Mouse (Mus musculus) frontal cortex, postnatal 36 days (tissue): ENCODE measurements around the gene Marveld2.
A peak's percentile ranks its signal among the peaks of the same experiment; 100 is the strongest.

Experiments
- DNase-seq, 2 experiments: peaks; one replicate each; pipeline ENCODE4 v3.0.0; 2022; ENCODE audit warnings: low spot score in 2 of 2

Gene Marveld2

DNA sequence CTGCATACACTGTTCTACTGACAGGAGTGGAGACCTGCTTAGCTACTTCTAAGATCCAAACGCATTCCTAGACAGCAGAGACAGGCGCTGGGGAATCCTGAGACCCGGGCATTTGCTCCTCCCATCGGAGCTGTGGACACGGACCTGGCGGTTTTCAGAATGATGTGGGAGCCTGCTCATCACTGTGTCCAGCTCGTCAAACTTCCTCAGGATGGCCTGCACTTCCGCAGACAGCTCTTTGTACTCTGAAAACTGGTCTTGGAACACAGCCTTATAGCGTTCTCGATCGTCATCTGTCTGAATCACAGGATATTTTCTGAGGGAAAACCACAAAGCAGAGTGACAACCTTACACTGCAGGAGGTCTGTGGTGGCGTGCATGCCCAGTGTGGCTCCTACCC lies 16.5 kb downstream of the Marveld2 start:
- no peak for DNase-seq

DNA sequence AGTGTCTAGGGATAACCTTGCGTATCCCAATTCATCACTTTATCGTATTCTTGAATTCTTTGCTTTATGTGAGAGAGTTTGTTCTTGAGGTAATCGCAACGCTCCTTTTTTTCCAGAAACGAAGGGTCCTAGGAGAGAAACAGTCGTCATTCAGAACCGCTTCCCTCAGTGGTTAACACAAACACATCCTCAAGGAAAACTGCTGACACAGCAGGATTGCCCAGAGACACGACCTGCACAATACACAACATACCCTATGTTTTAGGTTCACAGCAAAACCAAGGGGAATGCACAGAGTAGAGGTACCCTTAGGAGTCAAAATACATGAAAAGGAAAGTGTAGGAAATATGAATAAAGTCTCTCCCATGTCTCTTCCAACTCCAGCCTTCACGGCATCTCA lies 19.5 kb downstream of the Marveld2 start:
- DNase-seq: no peak

DNA sequence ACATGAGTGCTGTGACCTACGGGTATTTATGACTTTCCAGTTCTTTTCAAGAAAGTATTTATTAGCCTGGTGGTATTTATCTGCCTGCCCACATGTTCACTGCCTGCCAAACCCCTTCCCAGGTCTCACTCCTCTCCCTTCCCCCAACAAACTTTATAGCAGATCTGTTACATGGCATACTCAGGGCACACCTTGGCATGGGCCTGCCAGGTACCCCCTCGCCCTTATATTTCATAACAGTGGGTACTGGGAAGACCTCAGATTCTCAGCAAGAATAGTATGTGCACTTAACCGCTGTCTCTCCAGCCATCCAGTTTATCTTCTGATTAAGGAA lies 21.3 kb downstream of the Marveld2 start:
- no peak for DNase-seq

DNA sequence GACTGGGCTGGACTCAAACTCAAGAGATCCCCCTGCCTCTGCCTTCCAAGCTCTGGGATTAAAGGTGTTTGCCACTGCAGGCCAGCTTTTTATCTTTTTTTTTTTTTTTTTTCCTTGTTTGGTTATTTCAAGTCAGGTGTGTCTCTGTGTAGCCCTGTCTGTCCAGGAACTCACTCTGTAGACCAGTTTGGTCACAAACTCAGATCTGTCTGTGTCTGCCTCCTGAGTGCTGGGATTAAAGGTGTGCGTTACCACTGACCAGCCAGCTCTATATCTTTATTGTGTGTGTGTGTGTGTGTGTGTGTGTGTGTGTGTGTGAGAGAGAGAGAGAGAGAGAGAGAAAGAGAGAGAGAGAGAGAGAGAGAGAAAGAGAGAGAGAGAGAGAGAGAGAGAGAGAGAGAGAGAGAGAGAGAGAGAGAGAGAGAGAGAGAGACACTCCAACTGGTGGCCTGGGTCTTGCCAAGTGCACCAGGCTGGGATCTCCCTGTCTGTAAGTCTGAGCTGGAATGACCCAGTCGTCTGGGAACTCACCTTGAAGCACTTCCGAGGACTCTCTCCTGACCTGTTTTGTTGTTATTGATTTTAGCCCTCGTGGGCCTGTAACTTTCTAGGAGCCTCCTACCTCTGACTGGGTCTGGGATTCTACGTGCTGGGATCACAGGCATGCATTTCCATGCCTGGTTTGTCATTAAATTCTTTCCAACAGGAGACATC lies 21.8 kb downstream of the Marveld2 start:
- DNase-seq: no peak

DNA sequence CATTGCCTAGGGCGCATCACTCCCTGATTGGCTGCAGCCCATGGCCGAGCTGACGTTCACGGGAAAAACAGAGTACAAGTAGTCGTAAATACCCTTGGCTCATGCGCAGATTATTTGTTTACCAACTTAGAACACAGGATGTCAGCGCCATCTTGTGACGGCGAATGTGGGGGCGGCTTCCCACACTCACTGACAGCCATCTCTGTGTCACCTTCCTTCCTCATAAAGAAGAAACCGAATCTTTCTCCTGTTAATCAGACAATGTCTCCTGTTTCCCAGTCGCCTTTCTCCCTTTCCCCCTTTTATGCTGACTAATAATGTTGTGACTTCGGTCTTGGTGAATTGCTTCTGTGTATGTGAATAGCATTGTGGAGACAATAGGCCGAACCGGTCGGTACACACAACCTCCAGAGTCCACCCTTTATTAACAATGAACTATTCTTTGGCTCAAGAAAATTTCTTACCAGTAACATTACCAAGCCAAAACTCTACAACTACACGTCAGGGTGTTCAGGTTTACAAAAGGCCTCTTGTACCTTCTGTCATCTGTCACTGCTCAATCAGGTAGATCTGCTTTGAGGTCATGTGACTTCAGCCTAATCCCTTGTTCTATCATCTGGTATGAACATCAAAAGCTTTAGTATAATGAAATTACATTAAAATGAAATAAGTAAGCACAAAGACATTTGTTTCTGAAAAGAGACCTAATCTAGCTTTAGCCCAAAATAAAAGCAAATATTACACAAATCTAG lies 22.6 kb downstream of the Marveld2 start:
- DNase-seq: peak; percentile 28 to 53

DNA sequence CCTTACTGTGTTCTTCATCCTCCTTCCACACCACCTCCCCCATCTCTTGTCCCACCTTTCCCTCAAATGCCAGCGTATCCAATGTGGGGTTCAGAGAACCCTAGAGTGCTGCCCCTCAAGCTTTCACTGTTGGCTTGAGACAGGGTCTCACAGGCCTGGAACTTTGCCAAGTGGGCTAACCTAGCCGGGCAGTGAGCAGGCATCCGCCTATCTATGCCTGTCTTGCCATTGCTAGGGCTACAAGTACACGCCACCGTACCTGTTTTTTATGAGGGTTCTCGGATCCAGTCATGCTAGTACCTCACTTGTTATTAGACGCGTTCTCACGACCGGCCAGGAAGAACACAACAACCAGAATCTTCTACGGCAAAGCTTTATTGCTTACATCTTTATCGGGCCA lies 28.1 kb downstream of the Marveld2 start:
- DNase-seq: no peak

DNA sequence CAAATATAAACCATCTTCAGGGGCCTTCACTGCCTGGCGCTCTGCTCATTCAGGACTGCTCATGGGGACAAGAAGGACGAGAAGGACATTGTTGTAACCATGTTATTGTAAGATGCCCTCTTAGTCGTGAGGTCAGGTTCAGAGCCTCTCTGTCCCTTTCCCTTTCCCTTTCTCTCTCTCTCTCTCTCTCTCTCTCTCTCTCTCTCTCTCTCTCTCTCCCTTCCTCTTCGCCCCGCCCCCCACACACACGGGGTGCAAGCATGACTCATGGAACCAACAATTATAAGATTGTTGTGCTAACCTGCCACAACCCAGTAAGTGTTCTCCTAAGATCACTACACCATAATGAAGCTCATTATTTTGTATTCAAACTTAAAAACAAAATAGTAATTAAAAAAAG lies 34.6 kb downstream of the Marveld2 start:
- no peak for DNase-seq

DNA sequence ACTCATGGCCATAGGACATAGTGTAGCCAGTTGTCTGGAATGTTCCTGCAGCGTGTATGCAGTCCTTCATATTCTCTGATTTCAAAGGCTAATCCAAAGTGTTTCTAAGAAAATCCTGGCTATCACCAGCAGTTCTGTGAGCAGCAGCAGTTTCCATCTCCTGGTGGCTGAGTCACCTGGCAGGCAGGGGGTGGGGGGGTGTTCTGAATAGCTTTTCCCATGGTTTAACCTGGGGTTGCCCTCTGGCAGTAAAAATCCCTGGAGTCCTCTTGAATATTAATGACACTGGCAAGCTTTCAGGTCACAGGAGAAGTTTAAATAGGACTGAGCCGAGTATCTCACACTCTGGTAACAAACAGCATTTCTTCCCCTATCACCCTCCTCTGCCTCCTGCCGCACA lies 35.1 kb downstream of the Marveld2 start:
- no peak for DNase-seq

DNA sequence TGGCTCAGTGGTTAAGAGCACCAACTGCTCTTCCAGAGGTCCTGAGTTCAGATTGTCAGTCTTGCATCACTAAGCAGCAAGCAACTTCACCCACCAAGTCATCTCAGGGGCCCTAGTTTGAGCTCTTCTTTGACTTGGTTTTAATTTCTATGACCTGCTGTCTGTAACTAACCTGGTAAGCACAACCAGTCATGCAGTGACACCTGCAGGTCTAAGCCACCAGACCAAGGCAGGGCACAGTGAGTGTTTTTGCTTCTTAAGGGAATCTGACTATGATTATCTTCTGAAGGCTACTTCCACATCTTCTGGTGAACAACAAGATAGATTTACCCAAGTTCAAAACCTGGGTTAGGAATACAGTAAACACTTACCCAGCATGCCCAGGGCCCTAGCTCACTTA lies 36.8 kb downstream of the Marveld2 start:
- no peak for DNase-seq

DNA sequence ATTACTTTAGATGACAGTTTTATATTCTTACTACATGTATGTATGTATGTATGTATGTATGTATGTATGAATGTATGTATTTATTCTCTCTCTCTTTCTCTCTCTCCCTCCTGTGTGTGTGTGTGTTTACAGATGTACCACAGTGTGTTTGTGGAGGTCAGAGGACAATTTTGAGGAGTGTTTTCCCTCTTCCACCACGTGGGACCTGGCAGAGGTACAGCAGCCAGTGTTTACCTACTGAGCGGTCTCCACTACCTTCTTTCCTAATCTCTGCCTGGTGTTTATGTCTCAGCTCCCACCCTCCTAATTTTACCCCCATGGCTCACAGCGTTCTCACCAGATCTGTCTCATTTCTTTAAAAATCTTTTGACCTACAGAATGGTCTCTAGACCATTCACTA lies 37.6 kb downstream of the Marveld2 start:
- no peak for DNase-seq

DNA sequence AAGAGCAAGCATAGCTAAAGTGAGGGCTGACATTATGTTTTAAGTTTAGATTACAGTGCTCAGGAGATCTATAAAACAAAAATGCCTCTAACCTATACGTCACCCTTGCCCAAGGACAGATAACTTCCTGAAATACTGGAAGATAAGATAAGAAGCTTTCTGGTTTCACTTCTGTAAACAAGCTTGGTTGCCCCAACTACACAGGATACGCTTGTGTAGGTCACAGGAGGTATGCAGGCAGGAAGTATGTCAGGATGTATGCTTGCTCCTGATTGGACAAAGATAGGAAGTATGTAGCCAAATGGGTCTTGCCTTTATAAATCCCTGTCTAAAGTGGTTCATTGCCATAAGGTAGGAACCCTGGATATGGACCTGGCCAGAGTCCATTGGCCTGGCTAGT lies 40.8 kb downstream of the Marveld2 start:
- DNase-seq: no peak

DNA sequence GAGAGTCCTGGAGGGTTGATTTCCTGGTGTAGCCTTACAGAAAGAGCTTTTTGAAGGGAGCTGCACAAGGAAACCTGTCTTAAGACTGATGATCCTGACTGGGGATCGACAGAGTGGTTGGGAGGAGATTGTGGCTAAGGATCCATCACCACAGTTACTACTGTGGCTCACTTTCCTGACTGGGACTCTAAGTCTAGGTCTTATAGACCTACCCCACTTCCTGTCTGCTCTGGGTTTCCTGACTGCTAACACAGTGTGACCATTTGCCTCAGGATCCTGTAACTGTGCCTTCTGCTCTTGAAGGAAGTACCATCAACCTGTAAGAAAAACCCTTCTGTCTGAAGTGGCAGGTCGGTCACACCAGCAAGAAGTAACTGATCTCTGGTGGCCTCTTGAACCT lies 46.1 kb downstream of the Marveld2 start:
- DNase-seq: no peak

DNA sequence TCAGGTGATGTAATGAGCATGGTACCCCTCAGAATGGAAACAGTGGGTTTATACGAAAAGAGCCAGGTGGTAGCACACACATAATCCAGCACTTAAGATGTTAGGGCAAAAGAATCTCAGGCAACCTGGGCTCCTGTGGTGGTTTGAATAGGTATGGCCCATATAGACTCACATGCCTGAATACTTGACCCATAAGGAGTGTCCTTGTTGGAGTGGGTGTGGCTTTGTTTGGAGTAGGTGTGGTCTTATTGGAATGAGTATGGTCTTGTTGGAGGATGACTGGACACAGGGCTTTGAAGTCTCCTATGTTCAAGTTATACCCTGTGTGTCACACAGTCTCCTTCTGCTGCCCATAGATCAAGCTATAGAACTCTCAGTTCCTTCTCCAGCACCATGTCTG lies 48.4 kb downstream of the Marveld2 start:
- DNase-seq: no peak

DNA sequence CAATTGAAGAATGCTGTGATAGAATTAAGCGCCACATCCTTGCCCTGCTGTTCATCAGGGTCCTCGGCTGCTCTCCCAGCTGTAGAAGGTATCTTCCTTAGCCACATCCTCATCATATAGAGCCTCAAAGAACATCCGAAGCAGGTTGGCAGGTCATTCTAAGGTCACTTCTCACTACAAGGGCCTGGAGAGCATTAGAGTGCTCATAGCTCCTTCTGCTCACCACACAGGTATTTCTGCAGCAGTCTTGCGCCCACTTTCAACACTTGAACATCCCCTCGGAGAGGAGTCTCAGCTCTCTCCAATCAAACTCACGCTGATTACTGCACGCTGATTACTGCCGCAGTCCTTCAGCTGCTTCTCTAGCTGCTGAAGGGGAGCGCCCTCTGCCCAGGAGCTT lies 57.3 kb downstream of the Marveld2 start:
- DNase-seq: no peak

DNA sequence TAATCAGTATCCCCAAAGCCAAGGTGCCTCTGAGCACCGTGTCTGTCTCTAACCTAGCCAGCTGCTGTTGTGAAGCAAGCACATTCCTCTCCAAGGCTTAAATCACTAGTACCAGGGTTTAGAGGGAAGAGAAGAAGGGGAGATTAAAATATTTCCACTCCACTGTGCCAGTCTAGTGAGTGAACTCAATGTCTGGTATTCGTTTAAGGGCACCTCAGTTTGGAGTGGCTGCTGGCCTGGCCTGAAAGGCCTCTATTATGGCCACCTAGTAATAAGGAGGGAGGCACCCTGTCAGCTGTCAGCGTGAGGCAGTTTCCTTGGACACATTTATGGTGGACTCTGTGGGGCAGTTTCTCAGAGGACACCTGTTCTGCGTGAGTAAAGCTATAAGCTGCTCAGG lies 59.8 kb downstream of the Marveld2 start:
- DNase-seq: no peak

DNA sequence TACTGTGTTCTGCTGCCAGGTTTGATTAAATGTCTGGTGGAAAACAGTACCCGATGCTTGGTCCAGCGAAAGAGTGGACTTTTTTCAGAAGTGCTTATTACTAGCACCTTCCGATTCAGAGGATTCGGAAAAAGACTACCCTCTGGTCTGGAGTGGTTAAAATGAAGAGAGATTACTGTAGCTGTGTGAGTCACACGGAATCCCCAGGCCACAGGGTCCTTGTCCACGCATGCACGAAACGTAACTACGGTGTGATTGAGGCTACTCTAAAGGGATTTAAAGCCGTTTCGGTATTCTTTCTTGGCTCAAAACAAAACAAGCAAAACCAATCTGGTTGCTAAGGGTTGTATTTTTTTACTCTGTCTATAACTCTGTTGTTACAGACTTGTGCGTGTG lies 63.7 kb downstream of the Marveld2 start:
- DNase-seq: peak in 1 of 2 experiments; percentile 6

DNA sequence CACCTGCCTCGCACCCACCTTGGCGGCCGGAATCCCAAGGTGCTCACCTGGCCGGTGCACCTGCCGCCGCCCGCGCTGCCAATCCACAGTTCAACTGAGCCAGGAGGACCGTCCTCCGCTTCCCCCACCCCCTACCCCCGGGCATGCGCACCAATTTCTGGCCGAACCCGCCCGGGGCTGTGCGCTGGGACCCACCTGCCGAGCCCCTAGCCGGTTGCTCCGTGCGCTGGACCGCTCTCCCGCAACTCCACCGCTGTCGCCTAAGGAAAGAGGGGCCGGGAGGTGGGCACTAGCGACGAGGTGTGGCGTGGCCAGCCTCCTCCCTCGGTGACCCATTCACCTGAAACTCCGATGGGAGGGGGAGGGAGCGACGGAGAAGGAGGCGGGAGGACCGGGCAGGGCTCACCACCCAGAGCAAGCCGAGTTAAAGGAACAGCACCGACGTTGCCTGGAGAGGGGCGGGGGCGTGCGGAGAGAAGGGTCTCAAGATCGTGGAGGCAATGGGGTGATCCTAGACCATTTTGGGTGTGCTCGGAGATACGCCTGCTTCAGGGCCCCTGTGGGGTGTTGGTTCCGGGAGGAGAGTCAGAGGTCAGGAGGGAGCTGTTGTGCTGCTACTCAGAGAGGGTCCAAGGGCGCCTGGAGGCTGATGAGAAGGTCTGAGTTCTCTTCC lies 64.3 kb downstream of the Marveld2 start, which contains the start of gene Ocln:
Gene Ocln (minus strand): TSS at position 350 of the 673 bp plus-strand sequence.
- peak; percentile 10 to 17 for DNase-seq

DNA sequence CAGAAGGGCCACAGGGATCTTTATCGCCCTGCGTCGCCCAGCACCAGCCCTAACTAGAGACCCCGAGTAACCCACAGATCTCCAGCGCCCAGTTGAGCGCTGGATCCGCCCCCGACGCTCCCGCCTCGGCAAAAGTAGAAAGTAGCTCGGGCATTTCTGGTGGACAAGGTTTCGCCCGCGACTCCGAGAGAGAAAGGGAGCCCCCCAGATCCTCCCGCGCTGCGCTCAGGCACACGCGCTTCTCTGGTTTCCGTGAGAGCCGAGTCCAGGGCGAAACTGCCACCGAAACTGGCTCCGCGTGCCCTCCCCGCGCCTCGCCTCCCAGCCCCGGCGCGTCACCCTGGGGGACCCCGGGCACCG lies 64.8 kb downstream of the Marveld2 start:
- peak; percentile 1 to 6 for DNase-seq

DNA sequence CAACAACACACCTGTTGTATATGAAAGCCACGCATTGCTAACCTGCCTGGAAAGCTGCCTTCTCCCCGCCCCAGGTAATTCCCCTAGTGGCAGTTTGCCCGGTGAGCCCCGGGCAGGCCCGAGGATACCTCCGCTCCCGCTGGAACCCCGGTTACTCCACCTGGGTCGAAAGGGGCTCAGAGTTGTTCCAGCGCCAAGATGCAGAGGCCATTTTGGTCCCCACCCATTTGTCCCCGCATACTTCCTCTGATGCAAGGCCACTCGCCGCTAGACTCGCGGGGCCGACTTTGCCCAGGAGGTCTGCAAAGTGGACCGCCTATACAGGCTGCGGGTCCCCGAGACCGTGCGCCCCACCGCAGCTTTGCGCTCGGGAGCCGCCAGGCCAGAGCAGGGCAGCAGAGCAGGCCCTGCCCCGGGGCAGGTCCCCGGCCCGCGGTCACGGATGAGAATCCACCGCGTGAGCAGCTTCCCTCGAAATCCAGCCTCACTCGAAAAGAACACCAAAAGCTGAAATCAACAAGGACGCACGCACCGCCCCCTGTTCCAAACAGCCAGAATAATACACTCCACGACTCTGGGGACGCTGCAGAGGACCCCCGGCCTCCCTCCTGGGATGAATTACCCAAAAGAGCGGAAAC lies 65.3 kb downstream of the Marveld2 start:
- peak; percentile 2 to 5 for DNase-seq

DNA sequence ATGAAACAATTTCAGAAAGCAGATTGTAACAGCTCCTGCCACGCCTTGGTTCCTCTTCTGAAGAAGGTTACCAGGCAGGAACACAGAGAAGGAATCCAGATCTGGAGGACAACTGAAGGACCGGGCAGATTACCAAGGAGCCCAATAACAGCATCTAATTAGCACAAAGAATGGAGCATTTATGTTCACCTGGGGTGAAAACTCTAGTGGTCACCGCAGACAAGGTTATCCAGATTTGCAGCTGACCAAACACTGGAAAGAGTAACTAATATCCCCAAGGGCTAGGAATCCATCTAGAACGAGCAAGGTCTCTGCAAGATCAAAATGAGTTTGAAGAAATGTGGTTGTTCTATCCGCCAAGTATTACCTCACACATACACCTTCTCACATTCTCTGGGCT lies 69.5 kb downstream of the Marveld2 start:
- DNase-seq: no peak
